In the genomic region with DNA sequence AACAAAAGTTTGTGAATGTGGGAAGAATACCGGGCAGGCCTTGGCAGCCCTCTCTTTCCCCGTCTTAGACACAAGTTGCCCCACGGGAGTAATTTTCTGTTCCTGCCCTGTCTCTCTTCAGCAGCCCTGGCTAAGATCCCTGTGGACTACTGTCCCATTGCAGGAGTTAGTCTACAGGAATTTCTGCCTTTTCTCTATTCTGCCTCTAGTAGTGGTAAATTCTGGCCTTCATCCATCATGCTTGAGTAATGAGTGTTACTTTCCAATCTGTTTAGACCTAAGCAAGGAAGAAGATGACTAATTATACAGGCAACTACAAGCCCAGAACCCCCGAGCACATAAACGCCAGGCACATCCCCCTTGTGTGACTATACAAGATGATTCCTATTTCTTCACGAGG, we compare ENCODE assay signal across 17 mouse cellular contexts.
DNase-seq lines count a peak whose midpoint lies in the region; TF ChIP-seq lines count a peak whose summit lies in the region.
"Had no signal": no experiment of that assay in that cellular context is flagged by ENCODE, and none has a peak within 500 bp of the region (broad histone marks: within the 10 kb centered on the region; RNA-seq: fewer than 3 reads in every experiment).

No protein-coding gene starts in this region.

- WGBS in hindbrain, embryonic 10.5 days: 88% methylated on average over 6 of the region's 6 CpGs

- TF ChIP-seq POLR2A in embryonic fibroblast, embryonic 13.5 days (IDR thresholded peaks at IDR 0.05; ENCODE audit: low read depth, low read length): no peak

- peak; percentile 18 for DNase-seq in heart, adult 8-10 months (ENCODE audit: low spot score)
- no peak for DNase-seq in heart, postnatal 4 days
- peak; percentile 92 for DNase-seq in 3T3-L1 (ENCODE audit: low read depth, low spot score)
- peak; percentile 11 for DNase-seq in skeletal muscle tissue, adult 2 months (ENCODE audit: low read depth, low spot score)
- no peak for DNase-seq in layer of hippocampus, adult 9-10 months (ENCODE audit: low spot score)
- DNase-seq in hindbrain, embryonic 10.5 days (ENCODE audit: low spot score): no peak
- DNase-seq: adrenal gland, postnatal 14 days; cerebellum, adult 11-12 months; cerebellum, adult 9-10 months; cerebellum, postnatal 25 days; forebrain, postnatal 0 days; gastrocnemius, postnatal 14 days had no signal

- 0 out of 2 replicates have a peak overlapping the region, but pooled peaks have one; percentile 42 for H3K27ac ChIP-seq in embryonic fibroblast, embryonic 13.5 days (ENCODE audit: insufficient read depth, low read length)
- no peak overlapping the region for H3K27ac ChIP-seq in hindbrain, embryonic 10.5 days
- H3K27ac ChIP-seq: embryonic facial prominence, embryonic 12.5 days; forebrain, embryonic 13.5 days; heart, embryonic 13.5 days; hindbrain, embryonic 15.5 days had no signal

- no peak overlapping the region for H3K4me3 ChIP-seq in embryonic fibroblast, embryonic 13.5 days (ENCODE audit: insufficient read depth, low read length)
- H3K4me3 ChIP-seq in hindbrain, embryonic 10.5 days: no peak overlapping the region
- H3K4me3 ChIP-seq: embryonic facial prominence, embryonic 12.5 days; forebrain, embryonic 13.5 days; heart, embryonic 13.5 days; hindbrain, embryonic 15.5 days had no signal

- H3K27me3 ChIP-seq in hindbrain, embryonic 10.5 days (ENCODE audit: insufficient read depth, poor library complexity, severe bottlenecking): no peaks in the 10 kb centered on the region
- H3K27me3 ChIP-seq: embryonic facial prominence, embryonic 12.5 days; forebrain, embryonic 13.5 days; heart, embryonic 13.5 days; hindbrain, embryonic 15.5 days had no signal

- no peaks in the 10 kb centered on the region for H3K4me1 ChIP-seq in embryonic fibroblast, embryonic 13.5 days (ENCODE audit: control insufficient read depth, insufficient read depth, low read length)
- no peaks in the 10 kb centered on the region for H3K4me1 ChIP-seq in hindbrain, embryonic 10.5 days (replicated peaks)
- H3K4me1 ChIP-seq: embryonic facial prominence, embryonic 12.5 days; forebrain, embryonic 13.5 days; heart, embryonic 13.5 days; hindbrain, embryonic 15.5 days had no signal

- TF ChIP-seq CTCF in embryonic fibroblast, embryonic 13.5 days (IDR thresholded peaks at IDR 0.05; ENCODE audit: borderline replicate concordance, insufficient read depth, low read length): no peak

- H3K9me3 ChIP-seq in hindbrain, embryonic 10.5 days: no peaks in the 10 kb centered on the region
- H3K9me3 ChIP-seq: embryonic facial prominence, embryonic 12.5 days; forebrain, embryonic 13.5 days; heart, embryonic 13.5 days; hindbrain, embryonic 15.5 days had no signal

- H3K36me3 ChIP-seq in hindbrain, embryonic 10.5 days: 0 out of 2 replicates have a peak, but pooled peaks cover 10% of the 10 kb centered on the region
- H3K36me3 ChIP-seq: embryonic facial prominence, embryonic 12.5 days; heart, embryonic 13.5 days; hindbrain, embryonic 15.5 days had no signal

Comparison
In these comparisons a context has a peak if more than half of its experiments do, and no peak if none do; other contexts are left out.
1. DNase-seq: peak in heart, adult 8-10 months (single experiment), 3T3-L1 (single experiment) and skeletal muscle tissue, adult 2 months (single experiment); none in heart, postnatal 4 days (single experiment), layer of hippocampus, adult 9-10 months (single experiment) and hindbrain, embryonic 10.5 days (single experiment).